Mouse (Mus musculus) spleen, adult 18-20 months (tissue): ENCODE measurements around the gene Sptbn4.

ENCODE experiments used
- DNase-seq, 2 experiments: peaks; one replicate each; pipeline ENCODE4 v3.0.0; 2022; ENCODE audit warnings: mixed read lengths in 2 of 2

Sptbn4 gene

DNA sequence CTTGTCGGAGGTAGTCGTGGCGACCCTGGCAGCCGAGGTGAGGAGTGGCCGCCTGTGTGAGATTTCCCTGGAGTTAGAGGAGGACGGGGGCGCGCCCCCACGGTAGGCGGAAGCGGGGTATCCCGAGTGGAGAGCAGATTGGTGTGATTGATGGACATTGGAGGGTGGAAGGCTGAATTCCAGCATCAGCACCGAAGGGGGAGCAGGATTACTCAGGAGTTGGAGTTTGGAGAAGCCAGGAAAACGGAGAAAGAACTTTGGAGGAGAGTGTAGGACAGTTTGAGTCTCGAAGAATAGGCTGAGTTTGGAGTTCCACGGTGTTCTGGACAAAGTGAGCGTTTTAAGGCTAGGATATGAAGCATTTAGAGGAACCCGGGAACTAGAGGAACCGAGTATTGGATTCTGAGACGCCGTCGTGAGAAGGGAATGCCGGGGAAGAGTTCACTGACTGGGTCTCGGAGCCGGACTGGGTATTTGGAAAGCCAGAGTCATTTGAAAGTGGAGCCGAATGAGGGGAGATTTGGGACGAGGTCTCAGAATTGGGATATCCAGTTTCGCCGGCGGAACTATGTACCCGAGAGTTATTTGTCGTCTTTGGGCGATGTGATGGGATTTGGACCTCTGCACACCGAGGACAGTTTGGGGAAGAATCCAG, 26.5 kb upstream of the Sptbn4 start:
- DNase-seq, result no peak

- peak; percentile 97 for DNase-seq
These were observed 25.8 kb upstream of the Sptbn4 start, which contains the start of gene Sertad3 for GRCm38 (mm10) chr7:27473156-27473834. Sertad3 (plus strand) TSS chr7:27473768.

DNA sequence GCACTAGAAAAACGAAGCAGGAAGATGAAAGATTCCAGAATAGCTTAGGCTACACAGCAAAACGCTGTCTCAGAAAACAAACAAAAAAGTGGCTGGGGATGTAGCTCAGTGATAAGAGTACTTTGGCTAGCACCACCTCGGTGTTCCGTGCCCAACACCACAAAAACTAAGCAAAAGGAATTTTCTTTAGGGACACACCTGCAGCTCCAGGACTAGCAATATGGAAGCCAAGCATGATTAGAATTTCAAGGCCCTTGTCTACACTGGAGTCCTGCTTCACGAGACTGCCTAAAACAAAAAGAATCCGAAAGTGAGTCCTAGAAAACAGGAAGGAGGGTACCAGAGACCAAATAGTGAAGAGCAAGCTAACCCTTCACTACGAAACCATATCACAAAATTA, 25.1 kb upstream of the Sptbn4 start:
- DNase-seq, result no peak

- no peak for DNase-seq
These were observed 24.1 kb upstream of the Sptbn4 start for GRCm38 (mm10) chr7:27471390-27472120.

DNA sequence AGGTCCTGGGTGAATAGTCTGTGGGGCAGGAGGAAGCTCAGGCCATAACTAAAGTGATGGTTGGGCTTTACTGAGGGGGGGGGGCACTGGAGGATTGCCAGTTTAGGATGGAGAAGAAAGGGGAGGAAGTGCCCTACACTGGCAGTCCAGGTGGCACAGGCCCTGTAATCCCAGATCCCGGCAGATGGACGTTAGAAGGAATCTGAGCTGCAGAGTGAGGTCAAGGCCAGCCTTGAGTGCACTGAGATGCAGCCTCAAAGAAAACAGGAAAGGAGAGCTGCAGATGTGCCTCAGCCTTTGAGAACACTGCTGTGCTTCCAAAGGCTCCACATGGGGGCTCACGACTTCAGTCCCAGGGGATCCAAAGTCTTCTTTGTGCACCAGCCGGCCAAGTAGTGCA, 20.2 kb upstream of the Sptbn4 start:
- no peak for DNase-seq

GRCm38 (mm10) chr7:27460477-27460876, 13.0 kb upstream of the Sptbn4 start:
- DNase-seq, result no peak

GRCm38 (mm10) chr7:27459640-27460039, 12.2 kb upstream of the Sptbn4 start:
- DNase-seq, result no peak

DNA sequence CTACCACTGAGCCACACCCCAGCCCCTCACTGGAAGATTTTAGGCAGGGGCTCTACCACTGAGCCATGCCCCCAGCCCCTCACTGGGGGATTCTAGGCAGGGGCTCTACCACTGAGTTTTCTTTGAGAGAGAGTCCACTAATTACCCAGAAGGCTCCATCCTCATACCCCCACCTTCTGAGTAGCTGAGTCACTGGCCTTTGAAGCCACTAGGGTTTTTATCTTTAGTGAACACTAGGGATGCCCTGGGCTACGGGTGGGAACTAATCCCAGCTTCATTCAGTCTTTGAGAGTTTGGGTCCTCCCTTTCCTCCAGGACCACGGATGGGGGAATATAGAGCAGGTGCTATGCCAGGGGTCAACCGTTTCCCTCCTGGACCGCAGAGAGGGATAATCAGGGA, 11.1 kb upstream of the Sptbn4 start:
- no peak for DNase-seq

- DNase-seq, result no peak
These were observed 7.8 kb upstream of the Sptbn4 start for GRCm38 (mm10) chr7:27455273-27455672.

DNA sequence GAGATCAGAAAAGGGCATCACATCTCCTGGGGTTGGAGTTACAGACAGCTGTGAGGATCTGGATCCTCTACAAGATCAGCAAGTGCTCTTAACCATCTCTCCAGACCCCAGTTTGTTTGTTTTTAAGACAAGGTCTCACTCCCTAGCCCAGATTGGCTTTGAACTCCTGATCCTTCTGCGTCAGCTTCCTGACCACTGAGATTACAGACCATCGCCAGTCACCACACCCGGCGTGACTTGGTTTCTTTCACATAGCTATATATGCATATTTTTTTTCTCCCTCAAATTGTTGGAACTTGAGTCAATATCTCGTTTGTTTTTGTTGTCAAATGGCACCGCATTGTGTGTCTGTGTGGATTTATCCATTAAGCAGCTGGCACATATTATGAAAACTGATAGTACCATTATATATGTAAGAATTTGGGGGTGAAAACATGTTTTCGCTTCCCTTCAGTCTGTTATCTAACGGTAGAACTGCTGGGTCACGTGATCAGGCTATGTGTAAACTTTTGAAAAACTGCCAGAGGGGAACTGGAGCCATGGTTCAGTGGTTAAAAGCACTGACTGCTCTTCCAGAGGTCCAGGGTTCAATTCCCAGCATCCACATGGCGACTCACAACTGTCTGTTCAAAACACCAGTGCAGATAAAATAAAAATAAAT, 7.1 kb upstream of the Sptbn4 start:
- no peak for DNase-seq

GRCm38 (mm10) chr7:27452206-27452770, 4.8 kb upstream of the Sptbn4 start:
- DNase-seq, result no peak

DNA sequence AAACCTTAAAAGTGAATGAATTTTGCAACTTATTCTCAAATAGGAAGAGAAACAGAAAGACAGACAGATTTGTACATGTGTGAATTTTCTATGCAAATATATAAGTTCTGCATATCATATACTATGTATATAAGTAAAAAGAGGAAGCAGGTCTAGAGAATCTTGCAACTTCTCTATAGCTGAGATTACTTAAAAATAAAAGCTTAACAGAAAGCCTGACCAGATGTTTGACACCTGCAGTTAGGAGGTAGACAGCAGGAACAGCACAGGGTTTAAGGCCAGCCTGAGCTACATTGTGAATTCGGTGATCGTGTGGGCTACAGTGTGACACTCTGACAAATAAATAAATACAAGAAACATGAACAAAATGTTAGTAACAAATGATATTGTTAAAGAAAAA, 3.9 kb upstream of the Sptbn4 start:
- no peak for DNase-seq

- DNase-seq, result peak; percentile 38 to 67
These were observed 1.9 kb upstream of the Sptbn4 start for GRCm38 (mm10) chr7:27449256-27449862.

GRCm38 (mm10) chr7:27448421-27449206, 1.1 kb upstream of the Sptbn4 start:
- DNase-seq, result peak; percentile 18 to 24

- DNase-seq, result peak in 1 of 2 experiments; percentile 20
These were observed 716 bp downstream of the Sptbn4 start for GRCm38 (mm10) chr7:27446521-27447418.

- DNase-seq, result no peak
These were observed 1.4 kb downstream of the Sptbn4 start for GRCm38 (mm10) chr7:27446051-27446450.

- DNase-seq, result no peak
These were observed 7.5 kb downstream of the Sptbn4 start for GRCm38 (mm10) chr7:27440014-27440413.

GRCm38 (mm10) chr7:27437544-27437943, 9.9 kb downstream of the Sptbn4 start:
- DNase-seq, result peak in 1 of 2 experiments; percentile 45

DNA sequence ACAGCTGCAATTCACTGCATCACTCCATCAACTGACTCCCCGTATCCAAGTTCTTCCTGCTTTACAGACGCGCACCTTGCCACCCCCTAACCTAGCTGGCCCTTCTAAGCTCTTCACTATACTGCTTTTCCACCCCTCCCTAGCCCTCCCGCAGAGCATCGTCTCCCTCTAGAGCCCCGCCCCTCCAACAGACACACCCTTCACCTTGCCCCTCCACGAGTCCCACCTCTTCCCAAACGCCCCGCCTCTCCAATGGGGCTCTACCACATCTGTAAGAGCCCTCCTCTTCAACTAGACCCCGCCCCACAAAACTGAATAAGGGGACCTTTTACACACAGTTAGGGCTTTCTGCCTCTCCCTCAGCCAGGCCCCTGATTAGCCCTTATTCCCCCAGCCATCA, 13.7 kb downstream of the Sptbn4 start:
- no peak for DNase-seq

DNA sequence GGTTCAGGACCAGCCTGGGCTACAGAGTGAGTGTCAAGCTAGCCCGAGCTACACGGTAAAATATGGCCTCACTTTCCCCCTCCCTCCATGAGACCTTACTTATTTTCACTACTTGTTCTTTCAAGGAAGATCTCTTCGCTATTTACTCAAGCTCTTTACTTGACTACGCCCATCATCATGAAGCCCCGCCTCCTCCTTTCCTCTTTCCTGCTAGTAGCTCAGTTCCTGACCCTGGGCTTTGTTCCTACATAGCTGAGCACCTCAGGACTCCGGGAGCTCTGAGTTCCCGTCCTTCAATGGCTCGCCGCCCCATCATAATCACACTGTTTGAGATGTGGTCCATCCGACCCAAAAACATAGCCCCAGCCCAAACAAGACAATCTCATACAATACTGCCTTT, 14.1 kb downstream of the Sptbn4 start:
- no peak for DNase-seq

GRCm38 (mm10) chr7:27429135-27429534, 18.4 kb downstream of the Sptbn4 start:
- no peak for DNase-seq
